Mouse (Mus musculus) heart, adult 2 months (tissue): ENCODE results near the gene Pacs1. TPM values are rescaled to one million over a fixed set of nuclear protein-coding genes. Genes with fewer than 3 reads are reported as not detected.

Experiments
- DNase-seq, 2 experiments: peaks; one replicate each; pipeline ENCODE4 v3.0.0; 2021
- H3K27ac ChIP-seq: fragments of 200-600 bp; 2 replicates; pipeline ENCODE4 v1.8.1; 2022
- H3K27me3 ChIP-seq: fragments of 200-500 bp; 2 replicates; pipeline ENCODE4 v1.6.1; 2012; ENCODE audit warnings: mild to moderate bottlenecking, low read length, inconsistent platforms, mixed read lengths; ENCODE audit not compliant: control insufficient read depth, insufficient read depth
- H3K36me3 ChIP-seq: fragments of 200-500 bp; 2 replicates; pipeline ENCODE4 v1.6.1; 2012; ENCODE audit warnings: low read length, inconsistent platforms; ENCODE audit not compliant: control insufficient read depth, insufficient read depth
- H3K4me1 ChIP-seq: fragments of 200-500 bp; 2 replicates; pipeline ENCODE4 v1.6.1; 2011; ENCODE audit warnings: low read length; ENCODE audit not compliant: control insufficient read depth, insufficient read depth
- H3K4me3 ChIP-seq: fragments of 200-600 bp; 2 replicates; pipeline ENCODE4 v1.8.1; 2022
- H3K79me2 ChIP-seq: fragments of 200-500 bp; replicated peaks from 2 replicates; pipeline ENCODE4 v1.6.1; 2012; ENCODE audit warnings: mild to moderate bottlenecking, inconsistent platforms, low read length, moderate library complexity, mixed read lengths; ENCODE audit not compliant: control insufficient read depth, insufficient read depth
- H3K9ac ChIP-seq: fragments of 200-500 bp; 2 replicates; pipeline ENCODE4 v1.6.1; 2012; ENCODE audit warnings: low read depth, mild to moderate bottlenecking, control low read depth, inconsistent platforms, low read length, mixed read lengths
- CTCF ChIP-seq: fragments of 200-600 bp; IDR thresholded peaks from 2 replicates; pipeline ENCODE4 v1.8.1; 2022; ENCODE audit warnings: antibody characterized with exemption, mild to moderate bottlenecking, moderate library complexity
- EP300 ChIP-seq: fragments of 200-500 bp; IDR thresholded peaks from 2 replicates; pipeline ENCODE4 v1.6.1; 2011; ENCODE audit warnings: low read depth, low read length, control low read depth; ENCODE audit not compliant: insufficient read depth
- POLR2A ChIP-seq: fragments of 200-500 bp; IDR thresholded peaks from 2 replicates; pipeline ENCODE4 v1.6.1; 2011; ENCODE audit warnings: mild to moderate bottlenecking, low read depth, low read length, control low read depth; ENCODE audit not compliant: insufficient read depth
- WGBS: fragments of 180-500 bp; shearing (Covaris S2); methylation state at CpG from one replicate; pipeline ENCODE4 v1.1.7; 2018; 5-methylcytosine and 5-hydroxymethylcytosine counted together
- intact Hi-C: fragments of 180-260 bp; cut with DNase I; formaldehyde crosslinking; loops from one replicate; pipeline ENCODE4 v1.15.1; 2025
- polyA plus RNA-seq: library from polyadenylated mRNA; depleted of rRNA; stranded (reverse); fragments of >200 nt; gene quantifications from 2 replicates; pipeline ENCODE4 v1.2.3, GENCODE M21; 2012
- total RNA-seq, 2 experiments: library from RNA; stranded (reverse); gene quantifications; 2 replicates each; pipeline ENCODE4 v1.2.3; 2021

The Pacs1 gene
- total and polyA plus RNA-seq, 3 experiments, result 20.8 to 25.7 (median 21.6) TPM

GRCm38 (mm10) chr19:5167477-5167876 lies 105.4 kb downstream of the Pacs1 start:
- no peaks in the 10 kb centered on the region for H3K79me2 ChIP-seq
- TF ChIP-seq POLR2A, result no peak
- H3K4me1 ChIP-seq, result no peaks in the 10 kb centered on the region; the same call in 1 of the 2 replicates
- H3K4me3 ChIP-seq, result no peak overlapping the region
- DNase-seq, result no peak
- H3K9ac ChIP-seq, result no peak overlapping the region
- H3K27me3 ChIP-seq, result no peaks in the 10 kb centered on the region
- intact Hi-C loops, result loop anchor here (5.0 kb wide), 1 partner anchor 110 kb away; no protein-coding TSS in a partner anchor
- no peaks in the 10 kb centered on the region for H3K36me3 ChIP-seq
- WGBS, result 83% methylated on average over 4 of the region's 4 CpGs
- H3K27ac ChIP-seq, result no peak overlapping the region

GRCm38 (mm10) chr19:5164380-5164779 lies 108.5 kb downstream of the Pacs1 start:
- H3K4me1 ChIP-seq, result no peaks in the 10 kb centered on the region
- no peak overlapping the region for H3K4me3 ChIP-seq
- intact Hi-C loops, result no loop called here
- TF ChIP-seq EP300 (no peak), POLR2A (no peak), CTCF (peak; percentile 72)
- WGBS, result 82% methylated on average over 2 of the region's 2 CpGs
- H3K27ac ChIP-seq, result no peak overlapping the region
- DNase-seq, result no peak
- H3K79me2 ChIP-seq, result no peaks in the 10 kb centered on the region
- no peak overlapping the region for H3K9ac ChIP-seq
- H3K36me3 ChIP-seq, result no peaks in the 10 kb centered on the region
- H3K27me3 ChIP-seq, result no peaks in the 10 kb centered on the region

GRCm38 (mm10) chr19:5161913-5162312 lies 111.0 kb downstream of the Pacs1 start:
- 84% methylated on average over 3 of the region's 3 CpGs for WGBS
- Histone ChIP-seq H3K27ac (no peak overlapping the region), H3K4me1 (no peaks in the 10 kb centered on the region), H3K79me2 (no peaks in the 10 kb centered on the region), H3K27me3 (no peaks in the 10 kb centered on the region), H3K36me3 (no peaks in the 10 kb centered on the region), H3K4me3 (no peak overlapping the region), H3K9ac (no peak overlapping the region)
- no peak for TF ChIP-seq CTCF
- TF ChIP-seq EP300, result no peak
- TF ChIP-seq POLR2A, result no peak
- intact Hi-C loops, result no loop called here
- DNase-seq, result no peak

GRCm38 (mm10) chr19:5152261-5152660 lies 120.7 kb downstream of the Pacs1 start:
- no peak overlapping the region for H3K4me3 ChIP-seq
- no peaks in the 10 kb centered on the region; the same call in 1 of the 2 replicates for H3K36me3 ChIP-seq
- 87% methylated on average over 6 of the region's 6 CpGs for WGBS
- H3K79me2 ChIP-seq, result no peaks in the 10 kb centered on the region
- no peak for DNase-seq
- H3K9ac ChIP-seq, result no peak overlapping the region
- no peaks in the 10 kb centered on the region; the same call in 1 of the 2 replicates for H3K4me1 ChIP-seq
- TF ChIP-seq EP300, result no peak
- TF ChIP-seq CTCF, result no peak
- TF ChIP-seq POLR2A, result no peak
- H3K27me3 ChIP-seq, result no peaks in the 10 kb centered on the region
- intact Hi-C loops, result no loop called here
- H3K27ac ChIP-seq, result no peak overlapping the region

- DNase-seq, result no peak
- no peaks in the 10 kb centered on the region for H3K27me3 ChIP-seq
- H3K9ac ChIP-seq, result no peak overlapping the region
- no peaks in the 10 kb centered on the region; the same call in 1 of the 2 replicates for H3K36me3 ChIP-seq
- WGBS, result 89% methylated on average over 5 of the region's 5 CpGs
- H3K4me3 ChIP-seq, result no peak overlapping the region
- TF ChIP-seq EP300, result no peak
- no peak for TF ChIP-seq POLR2A
- TF ChIP-seq CTCF, result no peak
- H3K4me1 ChIP-seq, result no peaks in the 10 kb centered on the region; the same call in 1 of the 2 replicates
- intact Hi-C loops, result no loop called here
- H3K27ac ChIP-seq, result no peak overlapping the region
- H3K79me2 ChIP-seq, result no peaks in the 10 kb centered on the region
Measured at GRCm38 (mm10) chr19:5151741-5152140, 121.2 kb downstream of the Pacs1 start.

DNA sequence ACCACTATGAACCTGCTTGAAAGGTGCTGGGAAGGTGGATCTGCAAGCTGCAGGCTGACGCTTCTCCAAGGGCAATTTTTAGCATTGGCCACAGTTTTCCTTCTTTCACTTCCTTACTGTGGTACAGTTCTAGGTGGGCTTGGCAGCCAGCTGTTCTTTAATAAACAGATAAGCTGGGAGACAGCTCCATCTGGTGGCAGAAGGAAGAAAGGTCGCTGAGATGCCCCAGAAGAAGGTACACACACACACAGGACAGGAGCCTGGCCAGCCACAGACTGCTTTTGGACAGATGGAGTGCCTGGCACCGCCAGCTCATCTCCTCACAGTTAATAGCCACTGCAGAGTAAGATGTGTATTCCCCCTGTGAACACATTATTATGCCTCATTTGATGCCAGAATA lies 121.6 kb downstream of the Pacs1 start:
- no peak overlapping the region for H3K4me3 ChIP-seq
- no peaks in the 10 kb centered on the region; the same call in 1 of the 2 replicates for H3K36me3 ChIP-seq
- H3K27me3 ChIP-seq, result no peaks in the 10 kb centered on the region
- TF ChIP-seq POLR2A, result no peak
- no peak for TF ChIP-seq EP300
- TF ChIP-seq CTCF, result peak; percentile 80
- WGBS, result 38% methylated on average over 3 of the region's 3 CpGs
- no peak overlapping the region for H3K27ac ChIP-seq
- peak; percentile 37 to 43 for DNase-seq
- H3K4me1 ChIP-seq, result no peaks in the 10 kb centered on the region; the same call in 1 of the 2 replicates
- H3K9ac ChIP-seq, result no peak overlapping the region
- H3K79me2 ChIP-seq, result no peaks in the 10 kb centered on the region
- intact Hi-C loops, result no loop called here
